Mouse (Mus musculus): ENCODE data around the gene Pgs1. TPM values are rescaled to one million over a fixed set of nuclear protein-coding genes. Genes with fewer than 3 reads are reported as not detected.

Gene Pgs1
- polyA plus RNA-seq, 1 experiment from 2014 or later = 55.6 TPM

DNA sequence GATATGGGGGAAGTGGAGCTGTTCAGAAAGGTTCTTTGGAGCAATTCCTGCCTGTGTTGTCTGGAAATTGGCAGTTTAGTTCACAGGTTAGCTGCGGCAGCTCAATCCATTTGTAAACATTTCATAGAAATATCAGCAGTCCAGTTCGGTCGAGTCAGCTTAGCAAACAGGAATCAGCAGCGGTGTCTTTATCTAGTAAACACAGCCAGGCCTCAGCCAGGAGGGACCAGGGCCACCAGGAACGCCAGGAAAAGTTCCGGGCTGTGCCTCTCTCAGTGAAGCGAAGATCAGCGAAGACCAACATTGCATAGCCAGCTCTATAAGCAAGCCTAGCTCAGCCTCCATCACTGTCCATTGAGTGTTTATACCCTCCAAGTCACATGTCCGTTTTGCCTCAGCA is 45.0 kb downstream of the Pgs1 start:
- DNase-seq (ENCODE audit: low spot score) = no peak

DNA sequence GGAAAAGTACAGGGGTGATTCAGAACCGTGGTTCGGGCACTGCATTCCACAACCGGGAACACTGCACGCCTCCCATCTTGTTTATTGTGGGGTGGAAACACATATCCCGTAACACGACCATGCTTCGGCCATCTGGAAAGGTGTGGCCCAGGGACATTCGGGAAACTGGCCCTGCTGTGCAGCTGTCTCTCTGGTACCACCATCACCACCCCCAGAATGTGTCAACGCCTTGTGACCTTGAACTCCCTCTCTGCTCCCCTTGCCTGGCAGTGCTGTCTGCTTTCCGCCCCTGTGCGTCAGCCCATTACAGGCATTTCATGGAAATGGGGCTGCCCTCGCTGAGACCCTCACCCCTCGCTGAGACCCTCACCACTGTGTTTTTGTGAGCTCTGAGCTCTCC is 48.3 kb downstream of the Pgs1 start:
- no peak for DNase-seq (ENCODE audit: low spot score)

DNA sequence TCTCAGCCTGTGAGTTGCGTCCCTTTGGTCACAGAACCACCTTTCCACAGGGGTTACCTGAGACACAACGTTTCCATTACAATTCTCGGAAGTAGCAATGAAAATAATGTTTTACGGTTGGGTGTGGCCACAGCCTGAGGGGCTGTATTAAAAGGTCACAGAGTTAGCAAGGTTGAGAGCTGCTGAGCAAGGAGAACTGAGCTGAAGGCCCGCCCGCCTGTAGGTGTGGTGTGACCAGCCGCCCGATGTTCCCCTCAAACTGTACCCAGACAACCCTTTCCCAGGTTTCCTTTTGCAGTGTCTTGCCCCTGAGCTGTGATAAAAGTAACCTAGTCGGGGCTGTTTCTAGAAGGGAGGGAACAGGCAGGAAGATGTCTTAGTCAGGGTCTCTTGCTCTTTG is 49.0 kb downstream of the Pgs1 start:
- DNase-seq (ENCODE audit: low spot score) = no peak

DNA sequence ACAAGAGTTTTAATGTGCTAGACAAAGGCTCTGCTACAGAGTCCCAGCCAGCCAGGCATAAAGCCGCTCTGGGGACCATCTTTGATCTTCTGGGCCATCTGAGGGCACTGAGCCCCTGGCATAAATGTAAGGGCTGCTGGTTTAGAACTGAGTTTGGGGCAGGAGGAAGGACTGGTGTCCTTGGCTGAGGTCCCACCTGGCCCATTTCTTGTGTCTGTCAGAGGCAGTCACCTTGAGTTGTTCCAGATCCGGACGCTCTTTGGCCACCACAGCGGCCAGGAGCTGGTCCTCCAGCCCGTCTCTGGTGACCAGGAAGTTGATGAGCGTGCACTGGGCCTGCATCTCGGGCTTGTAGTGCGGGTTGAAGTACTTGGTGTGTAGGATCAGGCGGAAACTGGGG is 56.7 kb downstream of the Pgs1 start:
- no peak for DNase-seq (ENCODE audit: low spot score)

DNA sequence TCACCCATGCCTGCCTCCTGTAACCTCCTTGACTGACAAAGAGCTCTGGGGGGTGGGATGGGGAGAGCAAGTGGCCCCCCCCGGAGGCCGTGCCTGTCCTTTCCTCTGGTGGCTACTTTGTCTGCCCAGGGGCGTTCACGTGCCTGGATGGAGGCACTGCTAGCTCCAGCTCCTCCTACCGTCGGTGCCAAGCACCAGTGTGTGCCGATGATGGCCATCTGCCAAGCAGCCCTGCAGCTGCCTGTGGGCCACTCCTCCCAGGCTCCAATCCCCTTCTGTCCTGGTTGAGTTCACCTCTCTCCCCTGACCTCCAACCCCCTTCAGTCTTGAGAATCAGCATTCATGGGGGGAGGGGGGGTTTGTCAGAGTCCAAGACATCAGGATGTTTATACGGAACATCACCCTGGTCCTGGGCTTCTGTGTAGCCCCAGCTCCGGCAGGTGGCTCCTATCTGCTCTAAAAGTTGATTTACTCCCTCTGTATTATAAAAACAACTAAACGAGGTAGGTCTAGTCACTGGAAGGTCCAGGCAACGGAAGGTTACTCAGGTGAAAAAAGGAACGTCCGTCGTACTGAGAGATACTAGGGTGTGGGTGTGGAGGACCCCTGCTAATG is 57.3 kb downstream of the Pgs1 start:
- no peak for DNase-seq (ENCODE audit: low spot score)

DNA sequence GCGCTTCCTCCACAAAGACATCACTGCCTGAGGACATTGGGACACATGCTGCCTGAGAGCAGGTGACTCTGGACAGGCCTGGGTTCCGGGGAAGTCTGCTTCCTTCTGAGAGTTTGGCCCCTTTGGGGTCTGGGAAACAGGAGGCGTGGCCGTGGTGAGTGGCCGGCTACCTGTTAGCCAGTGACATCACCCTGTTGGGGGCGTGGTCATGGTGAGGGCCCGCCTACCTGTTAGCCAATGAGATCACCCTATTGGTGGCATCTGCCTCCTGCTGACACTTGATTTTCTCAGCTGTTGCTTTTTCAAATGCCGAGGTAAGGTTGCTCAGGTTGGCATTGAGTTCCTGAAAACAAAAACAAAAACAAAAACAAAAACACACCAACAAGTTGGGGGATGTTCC is 63.5 kb downstream of the Pgs1 start:
- DNase-seq (ENCODE audit: low spot score) = no peak

DNA sequence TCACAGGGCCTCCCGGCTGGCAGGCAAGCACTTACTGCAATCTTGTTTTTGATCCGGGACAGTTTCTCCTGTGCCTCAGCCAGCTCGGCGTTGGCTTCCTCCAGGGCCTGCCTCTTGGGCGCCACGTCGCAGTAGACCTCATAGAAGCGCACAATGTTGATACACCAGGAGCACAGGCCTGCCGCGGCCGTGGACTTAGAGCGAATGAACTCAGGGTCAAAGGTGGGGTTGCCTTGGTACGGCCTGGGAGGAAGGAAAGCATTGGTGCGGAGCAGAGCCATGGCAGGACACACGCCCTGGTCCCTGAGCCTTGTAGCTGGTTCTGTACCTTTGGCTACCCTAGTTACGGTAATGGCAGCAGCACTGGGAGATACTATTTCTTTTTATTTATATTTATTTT is 64.1 kb downstream of the Pgs1 start:
- DNase-seq (ENCODE audit: low spot score) = no peak

DNA sequence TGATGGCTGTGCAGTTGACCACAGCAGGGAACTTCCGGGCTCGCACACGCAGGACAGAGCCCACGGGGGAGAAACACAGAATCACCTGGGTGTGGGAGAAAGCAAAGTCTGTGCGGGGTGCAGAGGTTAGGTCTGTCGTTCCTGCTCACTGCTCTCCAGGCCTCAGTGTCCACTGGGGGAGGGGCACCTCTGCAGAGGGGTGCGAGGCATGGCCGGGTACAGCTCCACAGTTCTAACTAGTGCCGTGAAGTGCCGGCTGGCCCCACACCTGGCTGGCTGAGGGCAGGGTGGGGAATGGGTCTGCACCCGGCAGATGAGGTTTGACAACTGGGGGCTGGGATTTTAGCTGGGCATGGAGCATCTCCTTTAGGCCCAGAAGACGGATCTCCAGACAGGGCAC is 72.3 kb downstream of the Pgs1 start:
- no peak for DNase-seq (ENCODE audit: low spot score)

DNA sequence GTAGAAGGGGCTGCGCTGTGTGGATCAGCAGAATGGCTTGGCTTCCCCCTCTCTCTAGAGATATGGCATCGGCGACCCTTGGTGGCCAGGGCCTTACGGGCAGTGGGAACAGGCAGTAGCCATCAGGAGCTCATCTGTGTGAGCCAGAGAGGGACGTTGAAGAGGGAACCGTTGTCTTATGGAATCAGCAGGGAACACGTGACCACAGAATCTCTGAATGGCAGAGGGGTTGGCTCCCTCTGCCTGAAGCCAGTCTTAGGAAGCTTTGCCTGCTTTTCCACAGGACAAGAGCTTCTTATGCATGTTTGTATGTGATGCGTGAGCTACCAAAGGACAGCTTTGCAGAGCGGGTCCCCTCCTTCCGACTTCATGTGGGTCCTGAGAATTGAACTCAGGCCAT is 72.8 kb downstream of the Pgs1 start:
- DNase-seq (ENCODE audit: low spot score) = no peak

DNA sequence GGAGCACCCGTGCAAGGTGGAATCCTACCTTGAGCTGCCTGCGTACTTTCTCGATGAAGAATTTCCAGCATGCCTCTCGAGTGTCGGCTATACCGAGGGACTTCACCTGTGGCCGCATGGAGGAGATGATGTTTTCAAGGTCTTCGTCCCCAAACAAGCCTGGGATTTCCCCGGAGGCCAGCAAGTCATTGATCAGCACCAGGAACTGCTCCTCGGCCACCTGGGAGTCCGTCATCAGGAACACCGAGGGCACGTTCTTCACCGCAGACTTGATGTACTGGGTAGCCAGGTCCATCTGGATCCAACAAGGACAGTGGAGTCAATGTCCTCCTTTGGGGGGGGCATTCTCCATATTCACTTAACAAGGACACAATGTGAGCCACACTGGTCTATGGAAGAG is 73.9 kb downstream of the Pgs1 start:
- DNase-seq (ENCODE audit: low spot score) = no peak

DNA sequence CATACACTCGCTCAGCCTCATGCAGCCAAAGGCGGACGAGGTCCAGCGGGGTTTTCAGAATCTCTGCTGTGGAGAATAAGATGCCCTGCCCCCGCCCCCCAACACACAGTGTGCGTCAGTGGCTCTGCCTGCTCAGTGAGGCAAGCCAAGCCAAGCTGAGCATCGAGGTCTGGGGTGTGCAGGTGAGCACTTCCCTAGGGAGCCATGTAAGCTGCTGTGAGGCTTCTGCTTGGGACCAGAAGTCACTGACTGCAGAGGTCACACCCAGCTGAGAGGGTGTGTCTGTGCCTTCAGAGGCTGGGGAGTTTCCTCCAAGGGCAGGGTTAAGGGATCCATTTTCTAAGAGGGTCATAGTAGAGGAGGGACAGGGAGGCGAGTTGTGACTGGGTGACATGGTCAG is 81.5 kb downstream of the Pgs1 start:
- no peak for DNase-seq (ENCODE audit: low spot score)

DNA sequence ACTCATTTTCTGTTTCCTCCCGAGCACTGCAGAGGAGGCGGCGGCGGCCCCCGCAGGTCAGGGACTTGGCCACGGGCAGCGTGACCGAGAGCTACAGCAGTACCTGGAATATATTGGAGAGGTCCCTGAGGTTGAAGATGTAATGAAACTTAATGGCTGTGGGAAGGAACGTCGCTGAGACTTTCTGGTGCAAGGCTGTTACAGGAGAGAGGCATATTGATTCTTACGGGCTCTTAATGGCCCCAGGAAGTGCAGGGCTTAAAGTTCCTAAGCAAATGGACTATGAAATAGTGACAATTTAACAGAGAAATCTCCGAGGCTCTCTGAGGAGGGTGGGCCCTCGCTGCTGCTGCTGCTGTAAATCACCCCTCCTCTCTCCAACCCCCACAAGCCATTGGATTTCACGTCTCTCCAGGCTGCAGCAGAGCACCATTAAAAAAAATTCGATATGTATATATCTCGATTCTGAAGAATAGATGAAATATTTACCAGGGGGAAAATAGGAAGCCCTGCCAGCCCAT is 82.8 kb downstream of the Pgs1 start:
- DNase-seq (ENCODE audit: low spot score) = no peak

DNA sequence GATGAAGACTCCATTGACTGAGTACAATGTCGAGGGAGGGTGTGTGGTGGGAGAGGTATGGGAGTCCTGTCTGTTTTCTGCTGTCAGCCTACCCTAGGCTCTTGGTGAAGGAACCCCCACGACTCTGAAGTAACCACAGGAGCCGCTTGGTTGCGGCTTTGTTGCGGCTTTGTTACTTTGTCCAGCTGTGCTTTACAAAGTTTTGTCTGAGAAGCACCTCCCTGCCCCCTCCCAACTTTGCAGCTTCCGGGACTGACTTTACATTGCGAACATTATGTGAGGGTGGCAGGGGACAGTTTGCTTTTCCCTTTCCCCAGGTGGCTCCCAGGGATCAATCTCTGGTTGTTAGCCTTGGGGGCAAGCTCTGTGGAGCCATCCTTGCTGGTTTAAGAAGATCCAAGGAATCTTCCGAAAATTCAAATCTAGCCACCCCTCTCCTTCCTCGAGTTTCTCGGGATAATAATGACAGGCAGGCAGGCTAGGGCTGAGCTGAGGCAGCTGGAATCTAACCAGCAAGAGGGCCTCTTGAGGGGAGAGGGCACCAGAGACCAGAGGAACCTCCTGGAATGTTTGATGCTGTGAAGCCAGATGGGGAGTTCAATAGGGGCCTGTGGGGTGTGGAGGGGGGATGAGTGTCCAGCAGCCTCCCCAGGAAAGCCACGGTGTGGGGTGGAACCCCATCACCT is 85.3 kb downstream of the Pgs1 start:
- DNase-seq (ENCODE audit: low spot score) = peak; percentile 58

Small RNA genes within 50 kb of the gene (microRNA-seq; reads per million reads assigned to microRNA genes)
- gene Mir6933 (ENCODE audit: borderline number of aligned reads) = 1.2 reads per million

Other genes starting within 250 kb of the Pgs1 start
- 37.5 and 41.1 TPM in 2 replicates for gene Tmc8, start 204.2 kb upstream of the Pgs1 start, polyA plus RNA-seq (2015; fragmentation: Nextera tagmentation; extraction: Ambion mirVana)
- gene Tmc6, start 204.1 kb upstream of the Pgs1 start, polyA plus RNA-seq (2015; fragmentation: Nextera tagmentation; extraction: Ambion mirVana) = 46.7 and 58.9 TPM in 2 replicates
- gene 6030468B19Rik, start 188.6 kb upstream of the Pgs1 start, polyA plus RNA-seq (2015; fragmentation: Nextera tagmentation; extraction: Ambion mirVana) = 0.21 and 0.55 TPM in 2 replicates
- gene Gm20708, start 176.6 kb upstream of the Pgs1 start, polyA plus RNA-seq (2015; fragmentation: Nextera tagmentation; extraction: Ambion mirVana) = 0.13 and 0.48 TPM in 2 replicates
- gene Syngr2, start 176.6 kb upstream of the Pgs1 start, polyA plus RNA-seq (2015; fragmentation: Nextera tagmentation; extraction: Ambion mirVana) = 100.0 and 116 TPM in 2 replicates
- gene Afmid, start 160.4 kb upstream of the Pgs1 start, polyA plus RNA-seq (2015; fragmentation: Nextera tagmentation; extraction: Ambion mirVana) = 6.5 and 6.9 TPM in 2 replicates
- 119 and 133 TPM in 2 replicates for gene Tk1, start 160.2 kb upstream of the Pgs1 start, polyA plus RNA-seq (2015; fragmentation: Nextera tagmentation; extraction: Ambion mirVana)
- gene Birc5, start 137.0 kb upstream of the Pgs1 start, polyA plus RNA-seq (2015; fragmentation: Nextera tagmentation; extraction: Ambion mirVana) = 457 and 480 TPM in 2 replicates
- gene Tmem235, start 125.5 kb upstream of the Pgs1 start, polyA plus RNA-seq (2015; fragmentation: Nextera tagmentation; extraction: Ambion mirVana) = not detected in 2 replicates
- gene Tha1, start 112.8 kb upstream of the Pgs1 start, polyA plus RNA-seq (2015; fragmentation: Nextera tagmentation; extraction: Ambion mirVana) = 9.0 and 9.4 TPM in 2 replicates
- 25.8 and 26.7 TPM in 2 replicates for gene Socs3, start 16.2 kb upstream of the Pgs1 start, polyA plus RNA-seq (2015; fragmentation: Nextera tagmentation; extraction: Ambion mirVana)
- gene Dnah17, start 144.3 kb downstream of the Pgs1 start, polyA plus RNA-seq (2015; fragmentation: Nextera tagmentation; extraction: Ambion mirVana) = 0.63 and 0.88 TPM in 2 replicates

All from thymus, postnatal 0 days (tissue).